Mouse (Mus musculus) brain, adult 2 months (tissue): ENCODE results near the gene Dmrtc1c2.
"Not testable (repeated sequence)": the region's sequence is repeated elsewhere in the genome, so short reads cannot be mapped to it uniquely, and the experiment has no call there.

Experiments
- DNase-seq: peaks from one replicate; pipeline ENCODE4 v3.0.0; 2011; ENCODE audit warnings: low read depth, low spot score

Dmrtc1c2 gene

GRCm38 (mm10) chrX:102854516-102854915 lies at the start of gene Dmrtc1c2:
Gene Dmrtc1c2 (minus strand): TSS chrX:102854616.
- not testable (repeated sequence) for DNase-seq

GRCm38 (mm10) chrX:102867871-102868270 lies 13.5 kb upstream of the Dmrtc1c2 start, which contains the start of gene 1700031F05Rik:
Gene 1700031F05Rik (minus strand): TSS chrX:102867971.
- no peak for DNase-seq

- no peak for DNase-seq
Observed at GRCm38 (mm10) chrX:102812311-102812710, 42.1 kb downstream of the Dmrtc1c2 start.

GRCm38 (mm10) chrX:102802663-102803062 lies 51.8 kb downstream of the Dmrtc1c2 start, which contains the start of gene Dmrtc1c1:
Gene Dmrtc1c1 (plus strand): TSS chrX:102802963.
- not testable (repeated sequence) for DNase-seq
